Mouse (Mus musculus): ENCODE measurements around the gene Galr3. TPM values are rescaled to one million over a fixed set of nuclear protein-coding genes. Genes with fewer than 3 reads are reported as not detected.

Gene Galr3
- polyA plus RNA-seq, 1 experiment from 2014 or later = not detected

DNA sequence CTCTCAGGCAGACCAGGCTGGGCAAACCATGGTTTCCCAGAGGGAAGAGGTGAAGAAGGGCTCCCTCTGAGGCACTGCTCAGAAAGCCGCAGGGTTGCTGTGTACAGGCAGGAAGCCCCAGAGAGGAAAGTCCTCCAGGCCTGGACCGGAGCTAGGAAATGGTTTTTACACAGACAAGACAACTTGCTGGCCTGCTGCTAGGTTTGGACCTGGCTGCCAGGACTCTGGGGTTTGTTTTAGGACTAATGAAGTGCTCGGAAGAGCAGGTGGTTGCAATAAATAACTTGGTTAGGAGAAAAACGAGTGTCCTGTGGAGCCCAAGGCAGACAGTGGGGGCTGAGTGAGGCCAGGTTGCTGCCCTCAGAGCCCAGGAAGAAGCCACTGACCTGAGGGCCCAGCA, 6.5 kb downstream of the Galr3 start:
- Histone ChIP-seq H3K4me1 (peaks cover 21% of the 10 kb centered on the region), H3K4me3 (no peak overlapping the region), H3K27me3 (replicated peaks; ENCODE audit: low read depth, poor library complexity, severe bottlenecking) (peaks cover 30% of the 10 kb centered on the region), H3K36me3 (replicated peaks) (peaks cover 15% of the 10 kb centered on the region), H3K27ac (replicated peaks) (no peak overlapping the region), H3K9me3 (no peaks in the 10 kb centered on the region)
- no peak for DNase-seq (ENCODE audit: low spot score)
- 72% methylated on average over 4 of the region's 4 CpGs for WGBS

DNA sequence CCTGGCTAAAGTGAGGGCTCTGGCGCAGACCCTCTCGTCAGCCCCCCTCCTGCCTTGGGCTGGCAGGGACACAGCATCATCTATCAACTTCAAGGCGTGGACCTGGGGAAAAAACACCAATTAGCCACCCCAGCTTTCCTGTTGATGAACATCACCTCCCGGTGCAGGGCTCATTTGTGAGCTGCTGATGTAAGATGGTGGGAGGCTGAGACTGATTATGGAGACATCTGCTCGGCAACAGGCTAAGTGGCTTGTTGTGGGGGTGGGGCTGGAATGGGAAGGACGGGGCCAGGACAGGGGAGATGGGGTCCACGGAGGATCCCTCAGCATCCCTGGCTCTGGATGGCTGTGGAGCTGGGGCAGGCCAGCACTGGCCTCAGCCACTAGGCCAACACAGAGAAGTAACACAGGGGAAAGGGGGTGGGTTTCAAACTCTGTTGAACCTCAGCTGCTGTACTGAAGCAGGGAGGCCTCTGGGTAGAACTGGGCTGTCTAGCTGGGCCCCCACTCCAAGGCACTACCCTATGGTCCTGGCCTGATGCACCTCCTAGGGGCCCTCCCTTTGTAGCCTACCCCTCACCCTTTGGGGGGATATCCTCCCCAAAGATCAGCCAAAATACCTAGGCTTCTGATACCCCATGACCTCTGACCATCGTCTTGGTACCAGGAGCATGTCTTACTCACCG, 8.6 kb downstream of the Galr3 start:
- H3K27ac ChIP-seq (replicated peaks) = peak overlapping the region; percentile 35; the same call in 1 of the 2 replicates
- peaks cover 10% of the 10 kb centered on the region for H3K27me3 ChIP-seq (replicated peaks; ENCODE audit: low read depth, poor library complexity, severe bottlenecking)
- H3K9me3 ChIP-seq = no peaks in the 10 kb centered on the region
- no peak overlapping the region for H3K4me3 ChIP-seq
- DNase-seq (ENCODE audit: low spot score) = no peak
- H3K4me1 ChIP-seq = peaks cover 10% of the 10 kb centered on the region
- WGBS = 72% methylated on average over 9 of the region's 9 CpGs
- peaks cover 36% of the 10 kb centered on the region for H3K36me3 ChIP-seq (replicated peaks)

DNA sequence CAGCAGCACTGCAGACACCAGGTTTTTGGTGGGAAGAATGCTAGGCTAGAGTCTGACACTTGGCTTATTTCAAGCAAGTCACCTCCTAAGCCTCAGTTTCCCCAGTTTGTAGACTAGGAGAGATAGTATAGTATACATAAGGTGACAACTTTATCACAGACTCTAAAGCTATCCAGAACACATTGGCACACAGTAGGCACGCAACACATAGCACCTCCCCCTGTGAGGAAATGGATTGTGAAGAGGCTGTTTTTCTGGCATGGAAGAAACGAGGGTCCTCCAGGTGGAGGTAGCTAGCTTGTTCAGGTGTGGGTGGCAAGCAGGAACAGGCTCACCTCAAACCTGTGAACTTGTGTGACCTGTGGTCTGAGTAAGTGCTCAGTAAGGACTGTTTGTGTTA, 9.3 kb downstream of the Galr3 start:
- WGBS = 79% methylated on average over 2 of the region's 2 CpGs
- Histone ChIP-seq H3K36me3 (replicated peaks) (peaks cover 43% of the 10 kb centered on the region), H3K4me1 (peaks cover 10% of the 10 kb centered on the region), H3K9me3 (no peaks in the 10 kb centered on the region), H3K27ac (replicated peaks) (no peak overlapping the region), H3K4me3 (no peak overlapping the region), H3K27me3 (replicated peaks; ENCODE audit: low read depth, poor library complexity, severe bottlenecking) (peaks cover 10% of the 10 kb centered on the region)
- no peak for DNase-seq (ENCODE audit: low spot score)

DNA sequence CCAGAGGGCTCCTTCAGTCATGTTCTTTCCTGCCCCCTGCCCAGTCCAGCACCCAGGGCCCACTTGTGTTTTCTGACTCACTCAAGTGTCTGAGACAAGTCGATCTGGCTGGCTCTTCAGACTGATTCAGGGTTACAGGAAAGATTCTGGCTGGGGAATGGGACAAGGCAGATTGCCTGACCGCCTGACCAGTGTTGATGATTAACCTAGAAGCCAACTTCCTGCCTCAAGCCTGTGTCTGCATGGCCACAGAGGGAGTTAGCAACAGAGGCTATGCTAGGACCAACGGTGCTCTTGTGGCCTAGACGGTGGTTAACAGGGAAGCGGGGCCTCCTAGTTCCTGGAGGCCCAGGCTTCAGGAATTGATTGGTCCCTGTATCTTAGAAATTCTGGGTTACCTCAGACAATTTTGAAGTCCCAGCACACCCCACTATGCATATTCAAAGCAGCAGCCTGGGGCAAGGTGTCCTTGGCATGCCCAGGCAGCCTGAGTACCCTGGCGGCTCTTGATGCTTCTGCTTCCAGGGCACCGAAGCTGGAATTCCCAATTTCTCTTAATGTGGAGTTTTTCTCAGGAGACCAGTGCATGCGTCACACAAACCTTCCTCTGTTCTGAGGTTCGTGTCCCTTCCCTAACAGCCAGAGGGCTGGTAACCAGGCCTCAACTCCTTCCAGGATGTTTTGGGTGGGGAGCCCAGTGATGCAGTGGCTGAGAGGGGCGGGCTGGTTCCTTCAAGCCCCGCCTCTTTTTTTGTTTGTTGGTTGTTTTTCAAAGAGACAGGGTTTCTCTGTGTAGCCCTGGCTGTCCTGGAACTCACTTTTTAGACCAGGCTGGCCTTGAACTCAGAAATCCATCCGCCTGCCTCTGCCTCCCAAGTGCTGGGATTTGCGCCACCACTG, 10.0 kb downstream of the Galr3 start:
- DNase-seq (ENCODE audit: low spot score) = no peak
- H3K27ac ChIP-seq (replicated peaks) = no peak overlapping the region
- 73% methylated on average over 13 of the region's 13 CpGs for WGBS
- peaks cover 51% of the 10 kb centered on the region for H3K36me3 ChIP-seq (replicated peaks)
- no peaks in the 10 kb centered on the region for H3K9me3 ChIP-seq
- H3K27me3 ChIP-seq (replicated peaks; ENCODE audit: low read depth, poor library complexity, severe bottlenecking) = peaks cover 10% of the 10 kb centered on the region
- H3K4me3 ChIP-seq = no peak overlapping the region
- H3K4me1 ChIP-seq = peaks cover 10% of the 10 kb centered on the region

DNA sequence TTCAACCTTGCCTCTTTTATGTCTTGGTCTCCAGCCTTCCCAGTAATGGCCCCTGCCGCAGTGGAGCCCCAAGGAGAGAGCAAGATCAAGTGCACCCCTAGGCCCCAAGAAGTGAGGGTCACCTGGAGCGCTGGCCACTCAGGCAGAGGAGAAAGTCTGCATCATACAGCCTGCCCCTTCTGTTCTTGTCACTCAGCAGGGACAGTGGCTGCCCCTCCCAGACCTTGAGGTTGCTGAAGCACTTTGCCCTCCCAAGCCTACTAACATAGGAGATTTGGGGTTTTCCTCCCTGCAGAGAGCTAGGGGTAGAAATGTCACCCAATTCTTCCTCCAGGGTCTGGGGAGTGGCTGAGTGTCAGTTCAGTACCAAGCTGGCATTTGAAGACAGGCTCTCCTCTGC, 10.7 kb downstream of the Galr3 start:
- H3K4me1 ChIP-seq = peaks cover 10% of the 10 kb centered on the region
- peaks cover 57% of the 10 kb centered on the region for H3K36me3 ChIP-seq (replicated peaks)
- DNase-seq (ENCODE audit: low spot score) = no peak
- H3K27me3 ChIP-seq (replicated peaks; ENCODE audit: low read depth, poor library complexity, severe bottlenecking) = peaks cover 4% of the 10 kb centered on the region; the same call in 1 of the 2 replicates
- no peak overlapping the region for H3K27ac ChIP-seq (replicated peaks)
- WGBS = 90% methylated on average over 2 of the region's 2 CpGs
- H3K9me3 ChIP-seq = no peaks in the 10 kb centered on the region
- no peak overlapping the region for H3K4me3 ChIP-seq

DNA sequence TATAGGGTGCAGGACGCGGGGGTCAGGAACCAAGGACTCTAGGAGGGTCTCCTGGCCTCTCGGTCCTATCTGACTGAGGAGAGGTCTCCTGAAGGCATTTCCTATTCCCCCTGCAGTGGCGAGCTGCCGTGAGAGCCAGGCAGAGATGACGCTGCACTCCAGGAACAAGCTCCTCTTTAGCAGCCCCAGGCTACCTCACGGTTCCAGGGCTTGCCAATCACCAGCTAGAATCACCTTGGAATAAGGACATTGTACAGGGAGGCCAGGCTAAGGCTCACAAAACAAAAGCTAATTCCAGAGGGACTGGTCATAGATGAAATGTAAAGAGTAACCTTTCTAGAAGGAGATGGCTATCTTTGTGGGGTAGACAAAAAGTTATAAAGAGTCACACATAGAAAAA, 14.9 kb downstream of the Galr3 start:
- H3K4me3 ChIP-seq = no peak overlapping the region
- DNase-seq (ENCODE audit: low spot score) = no peak
- H3K4me1 ChIP-seq = peaks cover 7% of the 10 kb centered on the region
- H3K27ac ChIP-seq (replicated peaks) = no peak overlapping the region
- peaks cover 95% of the 10 kb centered on the region for H3K36me3 ChIP-seq (replicated peaks)
- WGBS = 92% methylated on average over 7 of the region's 7 CpGs
- H3K9me3 ChIP-seq = no peaks in the 10 kb centered on the region
- H3K27me3 ChIP-seq (replicated peaks; ENCODE audit: low read depth, poor library complexity, severe bottlenecking) = no peaks in the 10 kb centered on the region

DNA sequence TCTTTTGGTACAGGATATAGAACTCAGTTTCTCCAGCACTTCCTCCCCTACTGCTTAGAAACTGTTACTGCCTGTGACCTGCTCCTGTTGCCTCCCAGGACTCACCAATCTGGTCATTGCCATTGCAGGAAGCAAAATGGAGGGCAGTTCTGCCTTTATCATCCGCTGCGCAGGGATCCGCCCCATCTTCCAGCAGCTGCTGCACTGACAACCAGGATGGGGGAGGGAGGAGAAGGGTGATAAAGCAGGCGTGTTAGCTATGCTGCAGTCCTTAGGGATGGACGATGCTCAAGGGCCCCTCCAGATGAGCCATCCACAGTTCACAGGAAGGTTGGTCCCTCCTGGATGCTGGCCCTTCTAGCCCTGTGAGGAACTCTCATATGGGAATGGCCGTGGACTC, 16.2 kb downstream of the Galr3 start:
- Histone ChIP-seq H3K9me3 (no peaks in the 10 kb centered on the region), H3K4me3 (no peak overlapping the region), H3K27me3 (replicated peaks; ENCODE audit: low read depth, poor library complexity, severe bottlenecking) (no peaks in the 10 kb centered on the region), H3K4me1 (peaks cover 16% of the 10 kb centered on the region), H3K27ac (replicated peaks) (no peak overlapping the region), H3K36me3 (replicated peaks) (peaks cover 83% of the 10 kb centered on the region)
- 91% methylated on average over 6 of the region's 6 CpGs for WGBS
- DNase-seq (ENCODE audit: low spot score) = no peak

DNA sequence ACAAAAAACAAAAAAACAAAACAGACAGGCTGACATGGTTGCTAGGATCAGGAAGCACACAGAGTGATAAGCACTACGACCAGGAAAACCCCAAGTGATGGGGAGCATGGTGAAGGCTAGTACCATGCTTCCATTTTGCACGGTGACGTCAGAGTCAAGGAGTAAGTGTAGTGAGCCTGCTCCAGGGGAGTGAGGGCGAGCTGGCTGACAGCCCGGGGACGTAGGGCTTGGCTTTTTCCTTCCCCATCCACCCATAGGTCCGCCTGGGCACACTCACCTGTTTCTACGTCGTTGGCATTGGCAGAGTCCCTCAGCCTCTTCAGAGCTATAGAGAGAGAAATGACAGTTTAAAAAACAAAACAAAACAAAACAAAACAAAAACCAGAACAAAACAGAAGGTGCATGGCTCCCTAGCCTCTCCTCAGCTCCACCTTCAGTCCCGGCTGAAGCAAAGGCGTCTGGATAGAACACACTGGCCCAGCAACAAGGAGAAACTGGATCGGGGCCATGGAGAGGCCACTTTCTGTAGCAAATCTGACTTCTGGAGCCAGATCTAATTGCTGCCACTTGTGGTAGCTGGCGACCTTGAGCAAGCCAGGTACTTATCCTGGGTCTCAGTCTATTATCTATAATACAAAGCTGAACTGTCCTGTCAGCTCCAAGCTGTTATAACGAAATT, 19.3 kb downstream of the Galr3 start:
- peaks cover 52% of the 10 kb centered on the region for H3K36me3 ChIP-seq (replicated peaks)
- DNase-seq (ENCODE audit: low spot score) = no peak
- H3K4me1 ChIP-seq = peaks cover 30% of the 10 kb centered on the region
- peak overlapping the region; percentile 94 for H3K4me3 ChIP-seq
- 82% methylated on average over 14 of the region's 14 CpGs for WGBS
- H3K9me3 ChIP-seq = no peaks in the 10 kb centered on the region
- H3K27ac ChIP-seq (replicated peaks) = no peak overlapping the region
- no peaks in the 10 kb centered on the region for H3K27me3 ChIP-seq (replicated peaks; ENCODE audit: low read depth, poor library complexity, severe bottlenecking)

DNA sequence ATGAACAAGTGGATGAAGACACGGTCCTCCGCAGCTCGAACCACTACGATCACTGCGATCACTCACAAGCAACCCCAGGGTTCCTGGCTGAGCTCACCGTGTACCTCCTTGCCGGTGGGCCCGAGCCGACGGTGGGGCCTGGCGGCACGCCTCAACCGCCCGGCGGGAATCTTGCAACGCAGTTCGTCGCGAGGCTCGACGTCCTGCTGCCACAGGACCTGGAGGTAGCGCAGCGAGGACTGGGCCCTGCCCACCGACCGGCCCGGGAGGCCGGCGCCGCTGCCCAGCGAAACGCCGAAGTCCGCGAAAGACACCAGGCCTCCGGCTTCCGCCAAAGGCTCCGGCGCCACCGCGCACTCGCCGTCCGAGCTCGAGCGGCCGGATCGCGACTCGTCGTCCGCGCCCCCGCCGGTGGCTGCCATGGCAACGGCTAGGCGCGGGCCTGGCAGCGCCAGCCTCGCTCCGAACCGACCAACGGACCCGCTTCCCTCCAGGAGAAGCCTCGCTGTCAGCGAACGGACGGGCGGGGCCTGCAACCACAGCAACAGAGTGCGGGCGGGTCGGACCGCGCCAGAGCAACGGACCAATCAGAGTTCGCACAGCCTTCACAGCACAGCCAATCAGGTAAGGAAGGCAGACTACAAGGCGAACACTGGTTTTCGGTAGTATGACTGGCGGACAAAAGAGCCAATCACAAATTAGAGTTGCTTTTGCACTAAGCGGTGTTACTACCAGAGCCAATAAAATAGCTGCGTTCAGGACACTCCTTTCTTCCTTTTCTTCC, 20.9 kb downstream of the Galr3 start, which contains the start of gene Ankrd54:
Gene Ankrd54 (minus strand): TSS at position 518 of the 784 bp plus-strand sequence.
- DNase-seq (ENCODE audit: low spot score) = peak; percentile 97
- Histone ChIP-seq H3K36me3 (replicated peaks) (peaks cover 36% of the 10 kb centered on the region), H3K4me3 (peak within 1 kb of the TSS; percentile 94), H3K27me3 (replicated peaks; ENCODE audit: low read depth, poor library complexity, severe bottlenecking) (no peaks in the 10 kb centered on the region), H3K27ac (replicated peaks) (peak within 1 kb of the TSS; percentile 88), H3K4me1 (peaks cover 44% of the 10 kb centered on the region), H3K9me3 (no peaks in the 10 kb centered on the region)
- WGBS = under 1% methylated on average over 80 of the region's 80 CpGs

DNA sequence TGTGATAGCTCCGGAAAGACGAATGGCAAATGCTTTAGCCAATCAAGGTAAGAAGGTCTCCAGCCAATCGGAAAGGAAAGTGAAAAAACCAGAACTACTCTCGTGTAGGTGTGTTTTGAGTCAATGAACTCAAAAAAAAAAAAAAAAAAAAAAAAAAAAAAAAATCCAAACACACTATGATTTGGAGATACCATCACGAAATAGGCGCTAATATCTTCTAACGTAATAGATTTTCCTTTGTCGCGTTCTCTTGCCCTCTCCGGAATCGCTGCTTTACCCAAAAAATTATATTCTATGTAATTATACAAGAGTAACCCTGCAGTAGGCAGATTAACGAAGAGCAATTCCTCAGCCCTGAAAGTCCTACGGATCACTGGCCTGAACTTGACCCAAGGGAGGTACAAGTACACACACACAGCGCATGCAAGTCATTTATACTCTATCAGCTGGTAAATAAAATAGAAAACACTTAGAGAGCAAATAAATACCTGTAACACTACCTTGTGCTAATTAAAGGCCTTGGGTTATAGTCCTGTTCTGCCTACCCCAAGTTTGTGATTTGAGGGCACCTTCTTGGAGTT, 21.6 kb downstream of the Galr3 start:
- DNase-seq (ENCODE audit: low spot score) = no peak
- Histone ChIP-seq H3K36me3 (replicated peaks) (peaks cover 29% of the 10 kb centered on the region), H3K4me3 (peak overlapping the region; percentile 94), H3K27me3 (replicated peaks; ENCODE audit: low read depth, poor library complexity, severe bottlenecking) (no peaks in the 10 kb centered on the region), H3K27ac (replicated peaks) (peak overlapping the region; percentile 74), H3K9me3 (no peaks in the 10 kb centered on the region), H3K4me1 (peaks cover 44% of the 10 kb centered on the region)
- 10% methylated on average over 14 of the region's 14 CpGs for WGBS

DNA sequence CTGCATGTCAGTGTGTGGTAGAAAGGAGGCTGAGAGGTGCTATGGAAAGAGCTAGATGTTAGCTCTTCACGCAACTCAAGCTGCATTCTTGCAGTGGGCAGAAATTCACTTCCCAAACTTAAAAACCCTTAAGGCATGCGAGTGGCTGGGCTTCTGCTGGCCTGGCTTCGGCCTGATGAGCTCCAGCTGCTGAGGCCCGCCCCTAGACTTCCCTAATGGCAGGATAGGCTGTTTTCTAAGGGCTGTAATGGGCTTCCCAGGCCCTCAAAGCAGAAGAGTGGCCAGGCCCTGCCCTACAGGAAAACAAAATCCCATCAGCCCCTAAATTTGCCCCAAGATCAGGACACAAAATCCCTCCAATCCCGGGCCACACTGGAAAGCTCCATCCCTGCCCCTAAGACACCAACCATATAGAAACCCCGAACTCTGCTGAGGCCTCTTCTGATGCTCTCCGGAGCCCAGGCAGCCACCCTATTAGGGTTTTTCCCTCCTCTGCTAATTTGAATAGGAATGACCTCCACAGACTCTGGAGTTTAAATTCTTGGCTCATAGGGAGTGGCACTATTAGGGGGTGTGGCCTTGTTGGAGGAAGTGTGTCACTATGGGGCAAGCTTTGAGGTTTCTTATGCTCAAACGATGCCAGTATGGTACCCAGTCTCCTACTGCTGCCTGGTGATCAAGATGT, 23.5 kb downstream of the Galr3 start:
- Histone ChIP-seq H3K4me3 (no peak overlapping the region), H3K36me3 (replicated peaks) (peaks cover 10% of the 10 kb centered on the region), H3K27me3 (replicated peaks; ENCODE audit: low read depth, poor library complexity, severe bottlenecking) (no peaks in the 10 kb centered on the region), H3K9me3 (no peaks in the 10 kb centered on the region), H3K4me1 (peaks cover 44% of the 10 kb centered on the region), H3K27ac (replicated peaks) (0 out of 2 replicates have a peak overlapping the region, but pooled peaks have one; percentile 19)
- 56% methylated on average over 8 of the region's 8 CpGs for WGBS
- no peak for DNase-seq (ENCODE audit: low spot score)

All from embryonic facial prominence, embryonic 10.5 days (tissue).